Mouse (Mus musculus) liver, postnatal 0 days (tissue): ENCODE measurements around the gene Snapin. TPM values are rescaled to one million over a fixed set of nuclear protein-coding genes. Genes with fewer than 3 reads are reported as not detected.

Experiments
- ATAC-seq: fragments of 200-750 bp; cut with Nextera tagmentation; 2 replicates; pipeline ENCODE4 v1.8.0; 2017; ENCODE audit warnings: mild to moderate bottlenecking, moderate library complexity
- DNase-seq: peaks from one replicate; pipeline ENCODE4 v3.0.0-alpha.2; 2016
- H3K27ac ChIP-seq: fragments of 300-500 bp; sonication (generic); 2 replicates; pipeline ENCODE4 v1.5.1; 2014; ENCODE audit warnings: antibody characterized with exemption, moderate library complexity, mild to moderate bottlenecking, low read depth
- H3K27me3 ChIP-seq: fragments of 300-500 bp; sonication (generic); 2 replicates; pipeline ENCODE4 v1.6.1; 2014; ENCODE audit warnings: low read length, control low read depth, mixed read lengths; ENCODE audit not compliant: insufficient read depth
- H3K36me3 ChIP-seq: fragments of 300-500 bp; sonication (generic); replicated peaks from 2 replicates; pipeline ENCODE4 v1.6.1; 2014; ENCODE audit warnings: mild to moderate bottlenecking, control low read depth, low read length, moderate library complexity, mixed read lengths; ENCODE audit not compliant: insufficient read depth
- H3K4me1 ChIP-seq: fragments of 300-500 bp; sonication (generic); 2 replicates; pipeline ENCODE4 v1.6.1; 2014; ENCODE audit warnings: antibody characterized with exemption, mild to moderate bottlenecking, control low read depth; ENCODE audit not compliant: insufficient read depth
- H3K4me2 ChIP-seq: fragments of 300-500 bp; sonication (generic); 2 replicates; pipeline ENCODE4 v1.6.1; 2014; ENCODE audit warnings: low read depth, mild to moderate bottlenecking, low read length, moderate library complexity, mixed read lengths
- H3K4me3 ChIP-seq: fragments of 300-500 bp; sonication (generic); 2 replicates; pipeline ENCODE4 v1.5.1; 2014; ENCODE audit warnings: low read depth, low read length
- H3K9ac ChIP-seq: fragments of 300-500 bp; sonication (generic); replicated peaks from 2 replicates; pipeline ENCODE4 v1.6.1; 2014; ENCODE audit warnings: mild to moderate bottlenecking, moderate library complexity
- H3K9me3 ChIP-seq: fragments of 300-500 bp; sonication (generic); 2 replicates; pipeline ENCODE4 v1.6.1; 2016; ENCODE audit warnings: mild to moderate bottlenecking, control low read depth, low read length, mixed read lengths
- CTCF ChIP-seq: sonication (generic); IDR thresholded peaks from 2 replicates; pipeline ENCODE4 v1.5.1; 2016; ENCODE audit warnings: antibody characterized with exemption, low read depth
- EP300 ChIP-seq: IDR thresholded peaks from 2 replicates; pipeline ENCODE4 v1.6.1; 2016; ENCODE audit warnings: antibody characterized with exemption, low read depth, mild to moderate bottlenecking
- WGBS: fragments of 180-500 bp; shearing (Covaris S2); extraction: QIAGEN DNeasy Blood & Tissue Kit; methylation state at CpG from one replicate; pipeline ENCODE4 v1.1.7; 2014; ENCODE audit not compliant: insufficient replicate concordance; 5-methylcytosine and 5-hydroxymethylcytosine counted together
- polyA plus RNA-seq: library from polyadenylated mRNA; unstranded; fragments of >200 nt; fragmentation: Nextera tagmentation; extraction: Ambion mirVana; gene quantifications from 2 replicates; pipeline ENCODE4 v1.2.1, GENCODE M21; 2015

Gene Snapin
- polyA plus RNA-seq, 1 experiment from 2014 or later: 23.6 TPM

DNA sequence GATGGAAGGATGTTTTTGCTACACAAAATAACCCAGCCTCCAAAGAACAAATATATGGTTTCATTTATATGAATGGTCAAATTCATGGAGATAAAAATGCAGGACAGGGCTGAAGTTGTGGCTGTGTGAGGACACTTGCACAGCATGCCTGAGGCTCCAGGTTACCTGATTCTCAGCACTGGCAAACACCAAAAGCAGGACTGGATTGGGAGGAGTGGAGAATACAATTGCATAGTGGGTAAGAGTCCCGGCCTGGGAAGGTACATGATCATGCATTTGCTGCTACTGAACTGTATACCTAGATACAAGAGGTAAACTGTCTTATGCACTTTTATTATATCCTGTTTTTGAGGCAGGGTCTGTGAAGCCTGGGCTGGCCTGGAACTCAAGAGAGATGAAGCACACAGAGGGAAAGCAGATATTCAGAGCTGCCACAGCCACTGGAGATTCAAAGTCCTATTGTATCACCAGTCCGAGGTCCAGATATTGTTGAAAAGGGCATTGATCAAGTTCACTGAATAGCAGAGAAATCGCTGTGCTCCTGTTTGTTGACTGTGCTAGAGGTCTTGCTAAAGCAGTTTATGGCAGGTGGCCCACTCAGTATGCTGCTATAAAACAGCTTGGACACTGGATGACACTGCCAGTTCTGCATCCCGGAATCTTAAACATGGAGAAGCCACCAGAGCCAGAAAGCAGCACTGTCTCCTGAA, 3.2 kb upstream of the Snapin start:
- peaks cover 8% of the 10 kb centered on the region for H3K4me1 ChIP-seq
- peak overlapping the region; percentile 32; the same call in 1 of the 2 replicates for H3K4me2 ChIP-seq
- no peaks in the 10 kb centered on the region for H3K27me3 ChIP-seq
- no peaks in the 10 kb centered on the region for H3K9me3 ChIP-seq
- H3K9ac ChIP-seq: no peak overlapping the region
- no peak overlapping the region for H3K4me3 ChIP-seq
- DNase-seq (no peak), ATAC-seq (peak; percentile 44)
- 58% methylated on average over 4 of the region's 4 CpGs for WGBS
- no peak for TF ChIP-seq CTCF
- peak; percentile 41; the same call in 1 of the 2 replicates for TF ChIP-seq EP300
- peak overlapping the region; percentile 60 for H3K27ac ChIP-seq
- peaks cover 41% of the 10 kb centered on the region for H3K36me3 ChIP-seq

GRCm38 (mm10) chr3:90491350-90491749, 517 bp upstream of the Snapin start:
- Histone ChIP-seq H3K4me1 (peaks cover 8% of the 10 kb centered on the region), H3K9me3 (no peaks in the 10 kb centered on the region), H3K36me3 (peaks cover 36% of the 10 kb centered on the region), H3K27me3 (no peaks in the 10 kb centered on the region), H3K4me3 (no peak overlapping the region), H3K4me2 (0 out of 2 replicates have a peak overlapping the region, but pooled peaks have one; percentile 22), H3K27ac (no peak overlapping the region), H3K9ac (no peak overlapping the region)
- ATAC-seq (peak; percentile 39), DNase-seq (no peak)
- WGBS: 34% methylated on average over 2 of the region's 2 CpGs
- no peak for TF ChIP-seq EP300
- TF ChIP-seq CTCF: peak; percentile 60

DNA sequence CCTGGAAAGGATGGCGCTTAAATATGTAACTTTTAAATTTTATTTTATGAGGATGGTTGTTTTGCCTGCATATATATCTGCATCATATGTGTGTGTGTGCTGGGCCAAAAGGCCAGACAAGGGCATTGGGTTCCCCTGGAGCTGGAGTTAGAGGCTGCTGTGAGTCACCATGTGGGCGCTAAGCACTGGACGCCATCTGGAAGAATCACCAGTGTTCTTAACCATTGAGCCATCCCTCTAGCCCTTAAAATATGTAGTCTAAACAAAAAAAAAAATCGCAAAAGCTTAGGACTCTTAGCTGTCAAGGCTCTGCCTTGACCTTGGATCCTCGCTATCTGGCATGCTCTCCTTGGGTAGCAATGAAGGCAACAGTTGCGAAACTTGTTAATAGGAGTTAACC, 2.3 kb downstream of the Snapin start:
- peaks cover 44% of the 10 kb centered on the region for H3K36me3 ChIP-seq
- WGBS: 87% methylated on average over 6 of the region's 6 CpGs

DNA sequence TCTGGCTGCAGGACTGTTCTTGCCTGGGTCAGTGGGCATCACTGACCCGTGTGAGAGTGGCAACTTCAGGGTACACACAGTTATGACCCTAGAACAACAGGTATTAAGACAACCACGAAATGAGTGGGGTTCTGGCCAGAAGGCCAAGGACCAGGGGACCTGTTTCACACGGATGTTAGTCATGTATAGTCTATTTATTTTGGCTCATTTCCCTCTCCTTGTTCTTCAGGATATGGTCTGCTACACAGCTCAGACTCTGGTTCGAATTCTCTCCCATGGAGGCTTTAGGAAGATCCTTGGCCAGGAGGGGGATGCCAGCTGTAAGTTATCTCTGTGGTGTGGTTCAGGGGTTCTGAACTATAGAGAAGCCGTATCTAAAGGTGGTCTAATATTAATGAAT, 3.8 kb downstream of the Snapin start:
- ATAC-seq (no peak), DNase-seq (no peak)
- Histone ChIP-seq H3K9ac (no peak overlapping the region), H3K27me3 (no peaks in the 10 kb centered on the region), H3K4me3 (no peak overlapping the region), H3K9me3 (no peaks in the 10 kb centered on the region), H3K4me1 (peaks cover 5% of the 10 kb centered on the region), H3K27ac (no peak overlapping the region), H3K4me2 (no peak overlapping the region), H3K36me3 (peaks cover 58% of the 10 kb centered on the region)
- 70% methylated on average over 5 of the region's 5 CpGs for WGBS
- TF ChIP-seq EP300: no peak
- TF ChIP-seq CTCF: no peak

More for the DNA sequence above, 2.3 kb downstream of the Snapin start:
- TF ChIP-seq EP300: no peak
- no peak for TF ChIP-seq CTCF
- no peak for DNase-seq
- Histone ChIP-seq H3K4me1 (peaks cover 8% of the 10 kb centered on the region), H3K27ac (no peak overlapping the region), H3K27me3 (no peaks in the 10 kb centered on the region), H3K4me2 (no peak overlapping the region), H3K9ac (no peak overlapping the region), H3K9me3 (no peaks in the 10 kb centered on the region), H3K4me3 (no peak overlapping the region)
- no peak for ATAC-seq

- Histone ChIP-seq H3K27me3 (no peaks in the 10 kb centered on the region), H3K9ac (peak within 1 kb of the TSS; percentile 98), H3K4me2 (peak within 1 kb of the TSS; percentile 76), H3K4me3 (peak within 1 kb of the TSS; percentile 98), H3K36me3 (peaks cover 13% of the 10 kb centered on the region), H3K27ac (peak within 1 kb of the TSS; percentile 95), H3K4me1 (0 out of 2 replicates have a peak, but pooled peaks cover 9% of the 10 kb centered on the region), H3K9me3 (no peaks in the 10 kb centered on the region)
- under 1% methylated on average over 45 of the region's 45 CpGs for WGBS
- ATAC-seq: peak; percentile 100
- TF ChIP-seq EP300 (peak; percentile 77), CTCF (peak; percentile 76)
- DNase-seq: peak; percentile 95
Observed at GRCm38 (mm10) chr3:90475831-90476611, 14.8 kb downstream of the Snapin start, which contains the start of gene Ilf2. Ilf2 (plus strand) TSS chr3:90476126.
